Mouse (Mus musculus): Measurements from ENCODE around the gene Vipas39.

The Vipas39 gene

GRCm38 (mm10) chr12:87199206-87199972 is 66.7 kb downstream of the Vipas39 start, which contains the start of gene Samd15:
Gene Samd15, plus strand, starts transcription at chr12:87199723.
- DNase-seq (ENCODE audit: low read depth in 1 of 2, low spot score in 2 of 2): no peak

- no peak for DNase-seq (ENCODE audit: low read depth in 1 of 2, low spot score in 2 of 2)
Measured at GRCm38 (mm10) chr12:87198792-87199191, 67.3 kb downstream of the Vipas39 start.

- DNase-seq (ENCODE audit: low read depth in 1 of 2, low spot score in 2 of 2): no peak
Measured at GRCm38 (mm10) chr12:87196310-87196709, 69.7 kb downstream of the Vipas39 start.

GRCm38 (mm10) chr12:87195069-87195468 is 71.0 kb downstream of the Vipas39 start:
- no peak for DNase-seq (ENCODE audit: low read depth in 1 of 2, low spot score in 2 of 2)

- DNase-seq (ENCODE audit: low read depth in 1 of 2, low spot score in 2 of 2): no peak
Measured at GRCm38 (mm10) chr12:87193008-87193407, 73.0 kb downstream of the Vipas39 start.

Data from monocyte, adult 2 months (primary cell).